Mouse (Mus musculus) bone marrow, adult 2 months (tissue): Measurements from ENCODE around the gene Mvb12a. TPM values are rescaled to one million over a fixed set of nuclear protein-coding genes. Genes with fewer than 3 reads are reported as not detected.

Experiments used
- H3K27ac ChIP-seq: fragments of 200-500 bp; 2 replicates; pipeline ENCODE4 v1.5.1; 2012; ENCODE audit warnings: low read depth, mild to moderate bottlenecking, control low read depth, inconsistent platforms, low read length; ENCODE audit not compliant: control insufficient read depth, poor library complexity, insufficient read depth
- H3K4me1 ChIP-seq: fragments of 200-500 bp; 2 replicates; pipeline ENCODE4 v1.6.1; 2011; ENCODE audit warnings: low read length; ENCODE audit not compliant: control insufficient read depth, insufficient read depth
- H3K4me3 ChIP-seq: fragments of 200-500 bp; replicated peaks from 2 replicates; pipeline ENCODE3; 2011; ENCODE audit warnings: mild to moderate bottlenecking, low read depth, low read length, control low read depth; ENCODE audit not compliant: control insufficient read depth
- CTCF ChIP-seq: fragments of 200-500 bp; IDR thresholded peaks from 2 replicates; pipeline ENCODE4 v1.5.1; 2011; ENCODE audit warnings: low read length, control low read depth; ENCODE audit not compliant: control insufficient read depth, insufficient read depth
- POLR2A ChIP-seq: fragments of 200-500 bp; IDR thresholded peaks from 2 replicates; pipeline ENCODE4 v1.6.1; 2011; ENCODE audit warnings: low read depth, mild to moderate bottlenecking, control low read depth, low read length, borderline replicate concordance; ENCODE audit not compliant: control insufficient read depth
- WGBS: fragments of 180-500 bp; shearing (Covaris S2); methylation state at CpG from one replicate; pipeline ENCODE4 v1.1.7; 2018; 5-methylcytosine and 5-hydroxymethylcytosine counted together
- polyA plus RNA-seq: library from polyadenylated mRNA; stranded (reverse); fragments of >200 nt; gene quantifications from 2 replicates; pipeline ENCODE4 v1.2.4, GENCODE M21; 2011; ENCODE audit warnings: low replicate concordance; ENCODE audit not compliant: missing spikeins, insufficient read depth, insufficient read length

The Mvb12a gene
- polyA plus RNA-seq, 1 experiment: 47.7 TPM

- H3K27ac ChIP-seq: no peak overlapping the region
- no peaks in the 10 kb centered on the region for H3K4me1 ChIP-seq
- TF ChIP-seq CTCF (no peak), POLR2A (no peak)
- no peak overlapping the region for H3K4me3 ChIP-seq
- WGBS: 80% methylated on average over 4 of the region's 4 CpGs
Observed at GRCm38 (mm10) chr8:71505326-71505725, 37.4 kb upstream of the Mvb12a start.

GRCm38 (mm10) chr8:71505979-71506378, 36.7 kb upstream of the Mvb12a start:
- 63% methylated on average over 4 of the region's 4 CpGs for WGBS
- TF ChIP-seq POLR2A: no peak
- no peaks in the 10 kb centered on the region for H3K4me1 ChIP-seq
- H3K27ac ChIP-seq: no peak overlapping the region
- H3K4me3 ChIP-seq: no peak overlapping the region

- H3K4me3 ChIP-seq: no peak overlapping the region
- 1% methylated on average over 61 of the region's 61 CpGs for WGBS
- no peak overlapping the region for H3K27ac ChIP-seq
- no peak for TF ChIP-seq CTCF
- TF ChIP-seq POLR2A: no peak; the same call in 1 of the 2 replicates
- H3K4me1 ChIP-seq: peaks cover 1% of the 10 kb centered on the region
Observed at GRCm38 (mm10) chr8:71507589-71508104, 35.1 kb upstream of the Mvb12a start.

- no peak overlapping the region for H3K4me3 ChIP-seq
- no peak for TF ChIP-seq POLR2A
- TF ChIP-seq CTCF: no peak
- H3K4me1 ChIP-seq: peaks cover 1% of the 10 kb centered on the region
- 70% methylated on average over 2 of the region's 2 CpGs for WGBS
- H3K27ac ChIP-seq: no peak overlapping the region
Observed at GRCm38 (mm10) chr8:71509316-71509715, 33.4 kb upstream of the Mvb12a start.

- Histone ChIP-seq H3K4me3 (peak within 1 kb of the TSS; percentile 13), H3K4me1 (peaks cover 1% of the 10 kb centered on the region), H3K27ac (no peak within 1 kb of the TSS; the same call in 1 of the 2 replicates)
- TF ChIP-seq CTCF: no peak
- TF ChIP-seq POLR2A: no peak
- 1% methylated on average over 14 of the region's 14 CpGs for WGBS
Observed at GRCm38 (mm10) chr8:71511644-71512043, 31.1 kb upstream of the Mvb12a start, which contains the start of gene Plvap. Plvap (minus strand) TSS chr8:71511752.

- Histone ChIP-seq H3K27ac (no peak overlapping the region), H3K4me3 (no peak overlapping the region), H3K4me1 (peaks cover 1% of the 10 kb centered on the region)
- WGBS: 23% methylated on average over 15 of the region's 15 CpGs
- no peak for TF ChIP-seq POLR2A
- no peak for TF ChIP-seq CTCF
Observed at GRCm38 (mm10) chr8:71513018-71513754, 29.5 kb upstream of the Mvb12a start.

- Histone ChIP-seq H3K4me1 (peaks cover 1% of the 10 kb centered on the region), H3K4me3 (no peak overlapping the region), H3K27ac (no peak overlapping the region)
- 71% methylated on average over 5 of the region's 5 CpGs for WGBS
- TF ChIP-seq POLR2A (no peak), CTCF (no peak)
Observed at GRCm38 (mm10) chr8:71515043-71515442, 27.7 kb upstream of the Mvb12a start.

- no peaks in the 10 kb centered on the region; the same call in 1 of the 2 replicates for H3K4me1 ChIP-seq
- 70% methylated on average over 6 of the region's 6 CpGs for WGBS
- TF ChIP-seq POLR2A (no peak), CTCF (no peak)
Observed at GRCm38 (mm10) chr8:71516786-71517185, 25.9 kb upstream of the Mvb12a start.

More at GRCm38 (mm10) chr8:71516786-71517185, 25.9 kb upstream of the Mvb12a start:
- Histone ChIP-seq H3K4me3 (no peak overlapping the region), H3K27ac (no peak overlapping the region)
